Mouse (Mus musculus) embryonic facial prominence, embryonic 10.5 days (tissue): ENCODE measurements around the gene Dcaf15. TPM values are rescaled to one million over a fixed set of nuclear protein-coding genes. Genes with fewer than 3 reads are reported as not detected.

ENCODE experiments used
- DNase-seq: peaks from one replicate; pipeline ENCODE4 v3.0.0-alpha.2; 2017; ENCODE audit warnings: low spot score
- H3K27ac ChIP-seq: fragments of 300-500 bp; sonication (generic); replicated peaks from 2 replicates; pipeline ENCODE4 v1.5.1; 2016; ENCODE audit warnings: mild to moderate bottlenecking
- H3K27me3 ChIP-seq: fragments of 300-500 bp; sonication (generic); replicated peaks from 2 replicates; pipeline ENCODE4 v1.6.1; 2016; ENCODE audit warnings: low read depth, mild to moderate bottlenecking; ENCODE audit not compliant: poor library complexity, severe bottlenecking
- H3K36me3 ChIP-seq: fragments of 300-500 bp; sonication (generic); replicated peaks from 2 replicates; pipeline ENCODE4 v1.6.1; 2016; ENCODE audit warnings: mild to moderate bottlenecking, moderate library complexity
- H3K4me1 ChIP-seq: fragments of 300-500 bp; sonication (generic); 2 replicates; pipeline ENCODE4 v1.6.1; 2016
- H3K4me3 ChIP-seq: fragments of 300-500 bp; sonication (generic); 2 replicates; pipeline ENCODE4 v1.5.1; 2016; ENCODE audit warnings: mild to moderate bottlenecking, moderate library complexity
- H3K9me3 ChIP-seq: fragments of 300-500 bp; sonication (generic); 2 replicates; pipeline ENCODE4 v1.6.1; 2016; ENCODE audit warnings: mild to moderate bottlenecking
- WGBS: fragments of 180-500 bp; shearing (Covaris S2); methylation state at CpG from one replicate; pipeline ENCODE4 v1.1.7; 2016; 5-methylcytosine and 5-hydroxymethylcytosine counted together
- polyA plus RNA-seq: library from polyadenylated mRNA; unstranded; fragments of >200 nt; fragmentation: Nextera tagmentation; extraction: Ambion mirVana; gene quantifications from 2 replicates; pipeline ENCODE4 v1.2.1, GENCODE M21; 2016

The Dcaf15 gene
- polyA plus RNA-seq, 1 experiment from 2014 or later = 15.9 TPM

DNA sequence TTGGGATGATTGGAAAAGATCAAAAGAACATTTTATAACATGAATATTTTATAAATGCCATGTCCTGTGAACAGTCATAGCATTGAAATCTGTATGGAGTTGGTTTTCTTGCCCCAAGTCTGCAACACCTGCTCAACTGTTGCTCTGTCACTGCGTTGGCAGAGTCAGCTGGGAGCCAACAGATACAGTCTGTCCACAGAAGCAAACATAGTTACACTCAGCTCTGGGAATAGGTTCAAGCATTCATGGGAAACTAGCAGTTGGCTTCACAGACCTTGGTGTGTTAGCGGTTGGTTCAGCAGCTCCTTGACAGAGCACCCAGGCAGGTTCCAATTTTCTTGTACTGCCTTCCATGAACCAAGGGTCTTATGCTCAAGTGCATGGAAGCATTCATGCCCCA is 33.9 kb downstream of the Dcaf15 start:
- Histone ChIP-seq H3K27ac (no peak overlapping the region), H3K9me3 (no peaks in the 10 kb centered on the region), H3K36me3 (peaks cover 21% of the 10 kb centered on the region), H3K27me3 (no peaks in the 10 kb centered on the region), H3K4me1 (peaks cover 69% of the 10 kb centered on the region), H3K4me3 (no peak overlapping the region)
- no peak for DNase-seq
- 91% methylated on average over 2 of the region's 2 CpGs for WGBS

DNA sequence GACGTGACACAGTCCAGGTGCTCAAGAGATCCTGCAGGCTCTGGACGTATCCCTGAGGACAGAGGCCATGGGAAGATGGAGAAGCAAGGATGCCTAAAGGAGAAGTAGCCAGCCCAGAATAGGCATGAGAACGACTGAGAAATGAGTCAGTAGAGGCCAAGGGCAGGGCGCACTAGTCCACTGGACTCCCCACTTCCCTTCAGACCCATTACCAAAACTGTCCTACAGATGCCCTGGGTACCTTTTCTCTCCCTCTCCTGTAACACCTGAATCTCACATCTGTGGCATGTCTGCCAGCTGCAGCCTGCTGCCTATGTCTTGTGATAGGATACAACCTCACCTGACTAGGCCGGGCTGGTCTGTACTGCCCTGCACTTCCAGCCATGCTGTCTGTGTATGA is 34.3 kb downstream of the Dcaf15 start:
- no peak overlapping the region for H3K4me3 ChIP-seq
- no peaks in the 10 kb centered on the region for H3K27me3 ChIP-seq
- DNase-seq = no peak
- peaks cover 67% of the 10 kb centered on the region for H3K4me1 ChIP-seq
- H3K36me3 ChIP-seq = peaks cover 17% of the 10 kb centered on the region
- no peaks in the 10 kb centered on the region for H3K9me3 ChIP-seq
- H3K27ac ChIP-seq = no peak overlapping the region
- WGBS = 86% methylated on average over 5 of the region's 5 CpGs

DNA sequence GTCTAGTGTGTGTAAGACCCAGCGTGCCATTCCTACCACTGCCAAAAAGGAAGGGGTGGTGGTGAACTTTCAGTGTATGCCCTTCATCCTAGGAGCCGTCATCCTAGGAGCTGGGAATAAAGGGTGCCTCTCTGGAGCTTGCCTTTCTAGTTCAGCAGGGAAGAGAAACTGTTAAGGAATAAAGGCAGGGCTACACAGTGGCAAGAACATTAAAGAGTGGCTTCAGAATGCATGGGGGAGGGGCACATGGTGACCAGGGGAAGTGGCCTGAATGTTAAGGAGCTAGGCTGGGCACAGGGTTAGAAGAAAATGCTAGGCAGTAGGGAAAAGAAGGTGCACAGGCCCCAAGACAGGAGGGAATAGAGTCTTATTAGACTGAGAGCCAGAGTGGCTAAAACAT is 34.8 kb downstream of the Dcaf15 start:
- 0 out of 2 replicates have a peak overlapping the region, but pooled peaks have one; percentile 12 for H3K27ac ChIP-seq
- H3K4me3 ChIP-seq = no peak overlapping the region
- no peaks in the 10 kb centered on the region for H3K9me3 ChIP-seq
- DNase-seq = no peak
- peaks cover 62% of the 10 kb centered on the region for H3K4me1 ChIP-seq
- peaks cover 12% of the 10 kb centered on the region for H3K36me3 ChIP-seq
- 75% methylated on average over 2 of the region's 2 CpGs for WGBS
- no peaks in the 10 kb centered on the region for H3K27me3 ChIP-seq

DNA sequence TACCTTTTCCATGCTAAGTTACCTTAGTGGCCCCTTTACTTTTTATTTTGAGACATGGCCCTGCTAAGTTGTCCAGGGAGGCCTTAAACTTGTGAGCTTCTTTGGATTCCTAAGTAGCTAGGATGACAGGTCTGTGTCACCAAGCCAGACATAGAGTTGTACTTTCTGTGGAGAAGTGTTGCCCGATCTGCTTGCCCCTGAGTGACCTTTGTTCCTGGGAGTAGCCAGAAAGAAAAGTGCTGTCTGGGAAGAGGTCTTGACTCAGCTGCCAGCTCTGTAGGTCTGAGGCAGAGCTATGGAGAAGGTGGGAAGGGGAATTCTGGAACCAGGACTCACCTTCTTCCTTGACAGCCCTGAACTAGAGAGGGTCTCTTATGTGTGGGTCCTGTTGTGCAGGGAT is 35.4 kb downstream of the Dcaf15 start:
- H3K4me1 ChIP-seq = peaks cover 59% of the 10 kb centered on the region
- no peaks in the 10 kb centered on the region for H3K27me3 ChIP-seq
- H3K36me3 ChIP-seq = peaks cover 6% of the 10 kb centered on the region
- no peak for DNase-seq
- H3K4me3 ChIP-seq = no peak overlapping the region
- 27% methylated on average over 1 of the region's 1 CpGs for WGBS
- H3K9me3 ChIP-seq = no peaks in the 10 kb centered on the region
- 0 out of 2 replicates have a peak overlapping the region, but pooled peaks have one; percentile 12 for H3K27ac ChIP-seq

DNA sequence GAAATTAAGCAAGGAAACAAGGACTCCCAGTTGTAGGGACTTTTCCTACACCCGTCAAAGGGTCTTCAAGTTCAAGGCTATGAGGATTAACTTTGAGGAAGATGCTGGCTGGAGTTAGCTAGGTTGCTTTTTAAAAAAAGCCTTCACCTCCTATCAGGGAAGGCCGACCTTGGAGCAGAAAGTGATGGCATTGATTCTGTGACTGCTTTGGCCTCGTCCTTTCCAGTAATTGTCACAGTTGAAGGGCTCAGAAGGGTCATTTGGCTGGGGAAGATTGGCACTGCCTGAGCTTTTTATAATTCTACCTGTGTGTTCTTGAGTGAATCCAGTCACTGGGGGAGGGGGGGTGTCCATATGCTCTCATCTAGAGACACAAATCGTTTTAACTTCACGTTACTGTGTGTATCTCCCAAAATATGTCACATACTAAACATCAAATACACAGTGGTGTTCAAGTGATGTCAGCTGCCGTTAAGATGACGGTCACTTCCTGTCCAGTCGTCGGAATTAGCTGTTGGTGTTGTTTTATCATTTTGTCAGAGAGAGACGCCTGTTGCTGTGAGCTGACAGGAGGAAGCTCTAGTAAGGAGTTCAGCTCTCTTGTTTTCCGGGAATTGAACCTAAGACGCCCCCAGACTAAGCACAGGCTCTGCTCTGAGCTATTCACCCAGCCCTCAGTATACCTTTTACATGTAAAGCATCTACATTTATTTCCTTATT is 36.1 kb downstream of the Dcaf15 start:
- no peak for DNase-seq
- H3K4me1 ChIP-seq = peaks cover 54% of the 10 kb centered on the region
- H3K4me3 ChIP-seq = peak overlapping the region; percentile 92; the same call in 1 of the 2 replicates
- H3K36me3 ChIP-seq = no peaks in the 10 kb centered on the region
- no peak overlapping the region for H3K27ac ChIP-seq
- H3K27me3 ChIP-seq = no peaks in the 10 kb centered on the region
- 75% methylated on average over 12 of the region's 12 CpGs for WGBS
- no peaks in the 10 kb centered on the region for H3K9me3 ChIP-seq

DNA sequence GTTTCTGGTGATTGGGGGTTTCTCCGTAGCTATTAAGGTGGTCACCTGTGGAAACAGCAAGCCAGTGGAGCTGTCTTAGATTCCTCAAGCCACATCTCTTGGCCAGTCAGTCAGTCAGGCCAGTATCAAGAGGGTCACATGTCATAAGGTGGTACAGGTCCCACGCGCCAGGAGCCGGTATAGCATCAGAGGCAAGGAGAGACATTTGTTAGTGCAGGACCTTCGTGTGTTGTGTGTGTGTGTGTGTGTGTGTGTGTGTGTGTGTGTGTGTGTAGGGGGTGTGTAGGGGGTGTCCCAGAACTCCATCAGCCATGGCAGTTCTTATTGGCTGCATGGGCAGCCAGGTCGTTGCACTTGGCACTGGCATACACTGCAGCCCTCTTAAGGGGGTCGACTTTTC is 36.7 kb downstream of the Dcaf15 start:
- WGBS = 90% methylated on average over 7 of the region's 7 CpGs
- Histone ChIP-seq H3K4me1 (peaks cover 48% of the 10 kb centered on the region), H3K27me3 (no peaks in the 10 kb centered on the region), H3K9me3 (no peaks in the 10 kb centered on the region), H3K4me3 (peak overlapping the region; percentile 92), H3K36me3 (no peaks in the 10 kb centered on the region), H3K27ac (no peak overlapping the region)
- no peak for DNase-seq

DNA sequence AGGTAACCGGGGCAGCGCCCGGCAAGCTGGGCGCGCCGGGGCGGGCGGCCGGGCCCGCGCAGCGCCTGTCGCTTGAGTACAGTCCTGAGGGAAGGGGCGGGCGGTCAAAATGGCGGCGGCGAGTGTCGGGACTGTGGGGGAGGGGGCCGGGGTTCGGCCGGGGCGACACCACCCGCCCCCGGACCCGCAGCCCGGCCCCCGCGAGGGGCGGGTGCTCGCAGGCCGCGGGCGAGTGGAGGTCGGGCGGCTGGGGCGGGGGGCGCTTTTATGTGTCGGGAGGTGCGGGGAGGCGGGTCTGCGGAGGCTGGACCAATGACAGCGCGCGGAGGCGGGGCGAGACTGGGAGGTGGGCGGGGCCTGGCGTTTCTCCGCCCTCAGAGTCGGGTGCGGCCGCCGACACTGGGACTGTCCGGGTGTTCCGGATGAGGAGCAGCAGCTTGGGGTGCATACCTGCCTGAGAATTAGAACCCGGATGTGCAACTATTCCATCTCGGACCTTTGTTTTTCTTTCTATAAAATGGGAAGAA is 37.5 kb downstream of the Dcaf15 start:
- Histone ChIP-seq H3K27me3 (no peaks in the 10 kb centered on the region), H3K4me1 (peaks cover 41% of the 10 kb centered on the region)
- under 1% methylated on average over 58 of the region's 58 CpGs for WGBS

DNA sequence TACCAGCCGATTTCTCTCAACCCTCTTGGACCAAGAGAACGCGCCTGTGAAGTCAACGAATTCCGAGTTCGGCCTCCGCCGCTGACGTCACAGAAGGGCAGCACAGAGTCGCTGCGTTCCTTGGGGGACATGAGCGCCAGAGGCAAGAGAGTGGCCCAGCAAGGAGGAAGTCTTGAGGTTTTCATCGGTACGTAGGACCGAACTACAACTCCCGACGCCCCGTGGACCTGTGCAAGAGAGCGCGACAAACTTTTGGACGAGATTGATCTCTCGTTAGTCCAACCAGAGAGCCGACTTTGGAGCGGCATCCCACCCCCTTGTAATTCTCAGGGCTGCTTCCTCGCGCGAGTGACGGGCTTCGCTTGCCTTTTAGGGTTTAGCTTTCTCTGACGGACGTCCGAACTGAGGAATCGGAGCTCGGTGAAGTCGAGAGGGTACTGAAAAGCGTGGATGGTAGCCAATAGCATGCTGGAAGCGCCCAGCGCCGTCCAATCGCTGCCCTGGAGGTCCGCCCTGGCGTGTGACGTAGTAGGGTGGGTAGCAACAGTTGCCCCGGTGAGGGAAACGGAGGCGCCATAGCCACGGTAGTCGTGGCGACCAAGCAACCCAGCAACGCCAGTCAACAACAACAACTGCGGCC is 38.2 kb downstream of the Dcaf15 start, which contains the start of gene Rfx1:
Rfx1 (plus strand) TSS at position 544 of the 640 bp plus-strand sequence.
- H3K9me3 ChIP-seq = no peaks in the 10 kb centered on the region

More for the DNA sequence above, 37.5 kb downstream of the Dcaf15 start:
- Histone ChIP-seq H3K9me3 (no peaks in the 10 kb centered on the region), H3K4me3 (peak overlapping the region; percentile 92), H3K36me3 (no peaks in the 10 kb centered on the region), H3K27ac (peak overlapping the region; percentile 97)
- DNase-seq = peak; percentile 97

DNA sequence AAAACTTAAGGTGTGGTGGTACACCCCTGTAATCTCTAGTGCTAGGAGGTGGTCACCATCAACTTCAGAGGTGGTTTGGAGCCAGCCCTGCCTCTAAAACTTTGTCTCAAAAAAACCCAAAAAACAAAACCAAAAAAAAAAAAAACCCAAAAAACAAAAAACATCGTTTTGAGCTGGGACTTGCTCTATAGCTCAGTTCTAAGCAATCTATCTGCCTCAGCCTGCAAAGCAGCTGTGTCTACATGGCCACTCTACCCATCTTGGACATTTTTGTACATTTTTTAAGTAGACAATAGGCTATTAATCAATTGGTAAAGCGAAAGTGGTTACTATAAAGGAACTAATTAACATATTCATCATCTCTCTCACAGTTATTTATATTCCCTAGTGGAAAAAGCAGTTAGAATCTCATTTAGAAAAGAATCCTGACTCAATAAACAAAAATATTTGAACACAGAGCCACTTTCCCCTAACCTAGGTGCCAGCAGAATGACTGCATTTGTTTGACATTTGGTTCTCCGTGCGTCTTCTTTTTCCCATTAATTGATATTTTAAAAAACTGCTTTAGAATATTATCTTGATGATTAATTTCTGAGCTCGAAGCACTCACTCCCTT is 39.0 kb downstream of the Dcaf15 start:
- Histone ChIP-seq H3K36me3 (no peaks in the 10 kb centered on the region), H3K27ac (peak overlapping the region; percentile 97), H3K27me3 (no peaks in the 10 kb centered on the region), H3K9me3 (no peaks in the 10 kb centered on the region), H3K4me1 (peaks cover 37% of the 10 kb centered on the region), H3K4me3 (peak overlapping the region; percentile 92)
- WGBS = 40% methylated on average over 5 of the region's 5 CpGs
- no peak for DNase-seq

More for the DNA sequence above, 38.2 kb downstream of the Dcaf15 start, which contains the start of gene Rfx1:
- peak; percentile 99 for DNase-seq
- Histone ChIP-seq H3K4me3 (peak within 1 kb of the TSS; percentile 92), H3K27ac (peak within 1 kb of the TSS; percentile 97), H3K36me3 (no peaks in the 10 kb centered on the region), H3K4me1 (peaks cover 37% of the 10 kb centered on the region), H3K27me3 (no peaks in the 10 kb centered on the region)
- under 1% methylated on average over 51 of the region's 51 CpGs for whole genome bisulfite sequencing

DNA sequence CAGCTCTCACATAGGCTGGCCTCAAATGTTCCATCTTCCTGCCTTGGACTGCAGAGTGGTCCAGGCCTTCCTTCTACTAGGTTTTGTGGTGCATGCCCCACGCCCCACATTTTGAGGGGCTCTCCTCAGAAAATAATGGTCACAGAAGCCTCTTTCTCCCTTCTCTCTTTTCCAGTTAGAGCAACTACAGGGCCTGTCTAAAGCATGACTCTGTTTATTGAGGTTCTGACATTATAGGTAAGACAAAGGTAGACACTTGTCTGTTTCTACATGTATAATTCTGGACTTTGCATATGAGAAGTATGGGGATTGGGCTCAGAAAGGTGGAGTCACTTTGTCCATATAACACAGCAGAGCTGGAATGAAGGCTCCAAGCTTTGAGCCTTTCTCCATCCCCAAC is 39.5 kb downstream of the Dcaf15 start, which contains the start of gene Gm10643:
Gm10643 (minus strand) TSS at position 101 of the 400 bp plus-strand sequence.
- Histone ChIP-seq H3K27ac (peak within 1 kb of the TSS; percentile 97), H3K27me3 (no peaks in the 10 kb centered on the region), H3K9me3 (no peaks in the 10 kb centered on the region), H3K4me3 (peak within 1 kb of the TSS; percentile 92), H3K36me3 (no peaks in the 10 kb centered on the region), H3K4me1 (peaks cover 33% of the 10 kb centered on the region)
- no peak for DNase-seq
- 89% methylated on average over 1 of the region's 1 CpGs for WGBS

DNA sequence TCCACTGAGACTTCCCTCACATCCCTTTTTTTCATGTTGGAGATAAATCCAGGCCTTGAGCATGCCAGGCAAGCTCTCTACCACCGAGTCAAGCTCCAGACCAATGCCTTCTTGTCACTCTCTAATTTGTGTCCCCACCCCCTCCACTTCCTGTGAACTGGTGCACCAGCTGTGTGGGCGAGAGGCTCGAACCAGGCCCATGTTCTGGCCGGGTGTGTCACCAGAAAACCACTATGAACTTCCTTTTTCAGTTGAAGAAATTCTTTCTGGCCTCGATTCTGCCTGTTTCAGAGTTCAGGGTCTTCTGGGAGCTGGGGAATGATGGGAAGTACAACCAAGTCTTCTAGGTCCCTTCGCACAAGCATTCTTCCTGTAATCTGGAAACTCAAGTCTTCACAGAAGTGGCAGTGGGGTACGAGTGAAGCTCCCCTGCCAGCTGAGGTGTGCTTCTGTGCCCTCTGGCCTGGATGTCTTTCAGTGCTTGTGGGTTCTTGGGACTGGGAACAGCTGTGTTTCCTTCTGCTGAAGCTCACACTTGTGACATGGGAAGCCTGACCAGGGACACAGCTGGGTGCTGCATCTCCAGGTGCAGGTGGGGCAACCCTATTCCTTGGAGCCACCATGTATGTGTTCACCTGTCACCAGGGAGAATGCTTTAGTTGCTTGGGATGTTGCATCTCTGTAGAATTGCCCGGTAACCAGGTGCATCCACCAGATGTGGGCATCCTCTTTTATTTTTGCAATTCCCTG is 40.5 kb downstream of the Dcaf15 start:
- Histone ChIP-seq H3K9me3 (no peaks in the 10 kb centered on the region), H3K4me3 (no peak overlapping the region), H3K27ac (no peak overlapping the region), H3K36me3 (no peaks in the 10 kb centered on the region), H3K27me3 (no peaks in the 10 kb centered on the region), H3K4me1 (peaks cover 23% of the 10 kb centered on the region)
- 75% methylated on average over 8 of the region's 8 CpGs for WGBS
- DNase-seq = no peak

DNA sequence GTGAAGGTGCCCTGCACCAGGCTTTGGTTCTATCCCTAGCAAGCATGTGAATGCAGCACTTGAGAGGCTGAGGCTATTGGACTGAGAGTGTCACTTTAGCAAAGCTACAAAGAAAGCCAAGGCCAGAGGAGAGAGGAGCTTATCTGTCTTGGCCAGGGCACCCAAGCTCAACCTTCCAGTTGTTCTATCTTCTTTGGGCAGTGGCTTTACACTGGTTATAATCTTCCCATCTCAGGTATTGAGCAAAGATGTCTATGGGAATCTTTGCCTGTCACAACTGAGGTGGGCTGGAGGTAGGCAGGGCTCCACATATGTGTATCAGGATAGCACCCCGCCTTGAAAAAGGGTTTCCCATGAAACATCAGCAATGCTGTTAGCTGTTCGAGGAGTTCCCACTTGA is 44.3 kb downstream of the Dcaf15 start:
- no peak overlapping the region for H3K4me3 ChIP-seq
- no peaks in the 10 kb centered on the region for H3K36me3 ChIP-seq
- 85% methylated on average over 2 of the region's 2 CpGs for WGBS
- DNase-seq = no peak
- H3K27me3 ChIP-seq = no peaks in the 10 kb centered on the region
- H3K4me1 ChIP-seq = no peaks in the 10 kb centered on the region
- no peaks in the 10 kb centered on the region for H3K9me3 ChIP-seq
- no peak overlapping the region for H3K27ac ChIP-seq
